Mouse (Mus musculus) liver, embryonic 12.5 days (tissue): ENCODE data around the gene Slc5a7. TPM values are rescaled to one million over a fixed set of nuclear protein-coding genes. Genes with fewer than 3 reads are reported as not detected.
A peak's percentile ranks its signal among the peaks of the same experiment; 100 is the strongest.

Experiments used
- ATAC-seq: fragments of 200-750 bp; cut with Nextera tagmentation; 2 replicates; pipeline ENCODE4 v1.8.0; 2017; ENCODE audit warnings: moderate number of reproducible peaks, mild to moderate bottlenecking, moderate library complexity
- H3K27ac ChIP-seq: fragments of 300-500 bp; sonication (generic); 2 replicates; pipeline ENCODE4 v1.5.1; 2016; ENCODE audit warnings: mild to moderate bottlenecking
- H3K27me3 ChIP-seq: fragments of 300-500 bp; sonication (generic); replicated peaks from 2 replicates; pipeline ENCODE4 v1.6.1; 2016; ENCODE audit warnings: mild to moderate bottlenecking, moderate library complexity
- H3K36me3 ChIP-seq: fragments of 300-500 bp; sonication (generic); 2 replicates; pipeline ENCODE4 v1.6.1; 2016; ENCODE audit warnings: mild to moderate bottlenecking, moderate library complexity
- H3K4me1 ChIP-seq: fragments of 300-500 bp; sonication (generic); 2 replicates; pipeline ENCODE4 v1.6.1; 2016
- H3K4me2 ChIP-seq: fragments of 300-500 bp; sonication (generic); 2 replicates; pipeline ENCODE4 v1.6.1; 2016; ENCODE audit warnings: mild to moderate bottlenecking, moderate library complexity
- H3K4me3 ChIP-seq: fragments of 300-500 bp; sonication (generic); 2 replicates; pipeline ENCODE4 v1.5.1; 2016; ENCODE audit warnings: mild to moderate bottlenecking, moderate library complexity
- H3K9ac ChIP-seq: fragments of 300-500 bp; sonication (generic); 2 replicates; pipeline ENCODE4 v1.6.1; 2016; ENCODE audit warnings: mild to moderate bottlenecking, moderate library complexity
- H3K9me3 ChIP-seq: fragments of 300-500 bp; sonication (generic); replicated peaks from 2 replicates; pipeline ENCODE4 v1.6.1; 2016; ENCODE audit warnings: mild to moderate bottlenecking, moderate library complexity
- WGBS: fragments of 180-500 bp; shearing (Covaris S2); methylation state at CpG from one replicate; pipeline ENCODE4 v1.1.7; 2016; ENCODE audit not compliant: insufficient replicate concordance; 5-methylcytosine and 5-hydroxymethylcytosine counted together
- polyA plus RNA-seq: library from polyadenylated mRNA; unstranded; fragments of >200 nt; fragmentation: Nextera tagmentation; extraction: Ambion mirVana; gene quantifications from 2 replicates; pipeline ENCODE4 v1.2.1, GENCODE M21; 2016

The Slc5a7 gene
- 0.02 and 0.06 TPM in 2 replicates for polyA plus RNA-seq

DNA sequence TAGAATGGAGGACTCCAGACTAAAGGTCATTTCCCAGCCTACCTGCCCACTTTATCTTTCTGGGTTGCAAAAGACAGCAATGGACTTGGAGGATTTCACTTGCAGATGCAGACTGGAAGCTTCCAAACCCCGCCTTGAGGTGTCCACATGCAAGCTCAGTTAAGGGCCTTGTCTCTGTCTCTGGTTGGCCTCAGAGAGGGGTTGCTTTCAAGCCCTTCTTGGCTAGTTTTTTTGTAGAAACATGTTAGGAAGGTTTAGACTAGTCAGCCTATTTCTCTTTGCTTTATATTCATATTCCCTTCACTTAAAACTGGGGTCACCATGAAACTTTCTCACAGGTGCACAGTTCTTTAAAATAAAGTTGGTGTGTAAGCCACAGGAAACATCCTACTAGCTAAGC, at the start of gene Slc5a7:
Slc5a7 (minus strand) TSS at position 101 of the 400 bp plus-strand sequence.
- no peaks in the 10 kb centered on the region for H3K36me3 ChIP-seq
- H3K4me1 ChIP-seq: no peaks in the 10 kb centered on the region
- H3K9ac ChIP-seq: no peak within 1 kb of the TSS
- no peaks in the 10 kb centered on the region for H3K9me3 ChIP-seq
- 33% methylated on average over 1 of the region's 1 CpGs for WGBS
- no peak within 1 kb of the TSS for H3K27ac ChIP-seq
- H3K4me2 ChIP-seq: peak within 1 kb of the TSS; percentile 55
- H3K4me3 ChIP-seq: peak within 1 kb of the TSS; percentile 31
- ATAC-seq: no peak
- peaks cover 10% of the 10 kb centered on the region; the same call in 1 of the 2 replicates for H3K27me3 ChIP-seq

GRCm38 (mm10) chr17:54347672-54348071, 48.8 kb upstream of the Slc5a7 start:
- no peak overlapping the region for H3K4me2 ChIP-seq
- ATAC-seq: no peak
- WGBS: 55% methylated on average over 8 of the region's 8 CpGs

GRCm38 (mm10) chr17:54343395-54343794, 44.6 kb upstream of the Slc5a7 start:
- no peaks in the 10 kb centered on the region for H3K36me3 ChIP-seq
- H3K4me2 ChIP-seq: no peak overlapping the region
- H3K27ac ChIP-seq: no peak overlapping the region
- H3K4me3 ChIP-seq: no peak overlapping the region
- no peaks in the 10 kb centered on the region for H3K27me3 ChIP-seq
- H3K4me1 ChIP-seq: no peaks in the 10 kb centered on the region
- H3K9me3 ChIP-seq: no peaks in the 10 kb centered on the region
- WGBS: 23% methylated on average over 4 of the region's 4 CpGs
- no peak for ATAC-seq
- no peak overlapping the region for H3K9ac ChIP-seq

More at GRCm38 (mm10) chr17:54347672-54348071, 48.8 kb upstream of the Slc5a7 start:
- H3K27ac ChIP-seq: no peak overlapping the region
- no peak overlapping the region for H3K4me3 ChIP-seq
- no peaks in the 10 kb centered on the region for H3K4me1 ChIP-seq
- no peaks in the 10 kb centered on the region for H3K9me3 ChIP-seq
- H3K36me3 ChIP-seq: no peaks in the 10 kb centered on the region
- no peaks in the 10 kb centered on the region for H3K27me3 ChIP-seq
- no peak overlapping the region for H3K9ac ChIP-seq

DNA sequence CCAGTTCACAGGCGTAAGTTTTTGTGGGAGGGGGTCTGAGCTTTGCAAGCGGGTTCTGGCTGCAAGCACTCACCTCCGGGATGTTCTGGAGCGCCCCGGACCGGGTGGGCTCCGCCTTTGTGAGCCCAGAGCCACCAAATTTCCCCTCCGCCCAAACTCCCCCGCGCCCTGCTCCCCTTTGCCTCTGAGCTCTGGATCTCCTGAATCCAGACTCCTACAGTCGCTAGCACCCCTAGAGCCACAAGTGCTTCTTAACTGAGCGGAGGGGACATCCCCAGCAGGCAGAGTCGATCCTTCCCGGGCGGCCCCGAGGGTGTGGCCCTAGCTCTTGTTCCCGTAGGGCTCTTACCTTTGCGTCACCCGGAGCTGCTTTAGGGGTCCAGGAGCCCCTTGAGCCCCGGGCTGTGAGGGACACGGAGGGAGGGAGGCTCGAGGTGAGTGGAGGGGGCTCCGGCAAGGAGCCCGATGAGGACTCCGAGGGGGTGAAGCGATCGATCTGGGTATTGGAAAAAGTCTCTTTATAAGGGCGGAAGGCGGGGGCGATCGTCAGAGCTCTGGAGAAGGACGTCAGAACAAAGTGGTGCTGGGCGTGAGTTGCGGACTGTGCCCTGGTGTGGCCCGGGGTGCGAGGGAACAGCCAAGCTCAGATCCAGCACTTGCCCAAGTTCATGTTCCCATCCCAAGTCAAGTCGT, 456 bp downstream of the Slc5a7 start:
- H3K4me1 ChIP-seq: no peaks in the 10 kb centered on the region
- H3K27me3 ChIP-seq: peaks cover 10% of the 10 kb centered on the region; the same call in 1 of the 2 replicates
- WGBS: 2% methylated on average over 37 of the region's 37 CpGs
- no peaks in the 10 kb centered on the region for H3K36me3 ChIP-seq
- peak overlapping the region; percentile 55 for H3K4me2 ChIP-seq
- H3K27ac ChIP-seq: no peak overlapping the region
- no peak overlapping the region for H3K9ac ChIP-seq
- H3K4me3 ChIP-seq: peak overlapping the region; percentile 31
- H3K9me3 ChIP-seq: no peaks in the 10 kb centered on the region
- no peak for ATAC-seq

DNA sequence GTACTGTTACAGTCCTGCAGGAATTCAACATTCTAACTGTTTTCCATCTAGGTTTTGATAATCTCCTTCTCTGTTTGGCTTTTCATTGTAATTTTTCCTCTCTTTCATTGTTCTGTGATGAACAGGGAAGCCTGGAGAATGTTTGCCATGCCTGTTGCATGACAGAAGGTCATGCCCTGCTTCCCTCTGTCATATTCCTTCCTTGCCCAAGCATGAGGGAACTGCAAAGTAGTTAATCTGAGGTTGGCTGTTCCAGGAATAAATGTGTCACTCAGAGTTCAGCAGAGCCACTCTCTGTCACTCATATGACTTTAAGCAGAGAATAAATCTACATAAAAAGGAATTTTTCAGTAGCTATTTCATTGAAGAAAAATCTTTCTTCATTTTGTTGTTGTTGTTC, 48.1 kb downstream of the Slc5a7 start:
- Histone ChIP-seq H3K9me3 (no peaks in the 10 kb centered on the region), H3K27ac (no peak overlapping the region), H3K9ac (no peak overlapping the region), H3K4me1 (no peaks in the 10 kb centered on the region), H3K4me3 (no peak overlapping the region), H3K36me3 (no peaks in the 10 kb centered on the region), H3K4me2 (no peak overlapping the region), H3K27me3 (no peaks in the 10 kb centered on the region)
- ATAC-seq: no peak

DNA sequence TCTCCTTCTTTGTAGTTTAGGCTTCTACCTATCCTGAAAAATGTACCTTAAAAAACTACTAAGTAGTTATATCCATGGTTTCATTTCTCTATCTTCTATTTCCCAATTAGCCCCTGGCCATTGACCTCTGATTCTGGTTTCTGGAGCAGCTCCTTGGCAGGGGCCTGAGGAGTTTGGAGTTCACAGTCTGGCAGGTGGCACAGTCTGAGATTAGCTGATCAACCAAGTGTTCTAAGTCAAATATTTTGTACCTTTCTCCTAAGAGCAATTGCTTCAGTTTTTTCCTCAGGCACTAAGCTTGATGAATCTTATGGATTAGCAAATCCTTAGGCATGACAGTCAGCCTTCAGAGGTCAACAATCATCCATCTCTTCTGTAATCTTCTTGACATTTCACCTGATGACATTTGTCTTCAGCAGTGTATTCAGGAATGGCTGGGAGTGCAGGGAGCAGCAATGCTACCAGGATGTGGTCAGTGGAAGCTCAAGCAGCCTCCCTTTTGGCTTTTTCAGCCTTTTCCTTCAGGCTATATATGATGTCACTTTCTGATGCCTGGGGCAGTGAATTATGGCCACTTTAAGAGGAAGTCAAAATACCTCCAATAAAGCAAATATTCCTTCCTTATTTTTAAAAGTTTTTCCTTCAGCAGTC, 55.1 kb downstream of the Slc5a7 start:
- Histone ChIP-seq H3K9me3 (no peaks in the 10 kb centered on the region; the same call in 1 of the 2 replicates), H3K27me3 (no peaks in the 10 kb centered on the region), H3K36me3 (no peaks in the 10 kb centered on the region), H3K27ac (no peak overlapping the region), H3K4me1 (no peaks in the 10 kb centered on the region), H3K4me2 (no peak overlapping the region), H3K4me3 (no peak overlapping the region), H3K9ac (no peak overlapping the region)
- ATAC-seq: no peak

DNA sequence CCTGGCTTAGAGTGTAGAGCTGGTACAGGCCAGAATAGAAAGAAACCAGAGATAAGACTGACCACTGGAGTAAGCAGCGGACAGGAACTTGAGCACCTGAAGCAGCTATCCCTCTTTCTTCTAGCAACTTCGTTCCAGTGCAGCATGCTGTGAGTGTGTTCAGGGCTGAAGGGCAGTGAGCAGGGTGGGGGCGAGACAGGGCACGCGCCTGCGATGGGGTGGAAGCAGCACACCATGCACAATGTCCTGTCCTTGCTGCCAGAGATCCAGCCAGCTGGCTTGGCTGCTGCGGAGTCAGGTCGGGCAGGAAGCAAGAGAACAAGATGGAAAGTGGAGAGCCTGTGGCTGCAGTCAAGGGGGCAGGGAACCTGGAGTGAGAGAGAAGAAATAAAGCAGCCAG, 59.4 kb downstream of the Slc5a7 start:
- 57% methylated on average over 8 of the region's 8 CpGs for WGBS
- no peaks in the 10 kb centered on the region for H3K27me3 ChIP-seq
- H3K27ac ChIP-seq: no peak overlapping the region
- no peak overlapping the region for H3K4me3 ChIP-seq
- no peak overlapping the region for H3K4me2 ChIP-seq
- no peak overlapping the region for H3K9ac ChIP-seq
- ATAC-seq: no peak
- no peaks in the 10 kb centered on the region for H3K9me3 ChIP-seq
- H3K36me3 ChIP-seq: no peaks in the 10 kb centered on the region
- H3K4me1 ChIP-seq: no peaks in the 10 kb centered on the region
